Mouse (Mus musculus) ES-Bruce4 (cell line): ENCODE data around the gene St8sia1. TPM values are rescaled to one million over a fixed set of nuclear protein-coding genes. Genes with fewer than 3 reads are reported as not detected.

Experiments used
- H3K27ac ChIP-seq: 2 replicates; pipeline ENCODE4 v1.5.1; 2012; ENCODE audit warnings: low read length, inconsistent platforms; ENCODE audit not compliant: insufficient read depth
- H3K27me3 ChIP-seq: 2 replicates; pipeline ENCODE4 v1.6.1; 2012; ENCODE audit warnings: mild to moderate bottlenecking, low read length, inconsistent platforms; ENCODE audit not compliant: control insufficient read depth, poor library complexity, insufficient read depth, severe bottlenecking
- H3K36me3 ChIP-seq: 2 replicates; pipeline ENCODE4 v1.6.1; 2012; ENCODE audit warnings: inconsistent platforms, mild to moderate bottlenecking, low read length, moderate library complexity; ENCODE audit not compliant: control insufficient read depth, poor library complexity, insufficient read depth, severe bottlenecking
- H3K4me1 ChIP-seq: one replicate; pipeline ENCODE4 v1.8.1; 2011; ENCODE audit warnings: low read length; ENCODE audit not compliant: control insufficient read depth, insufficient read depth
- H3K4me3 ChIP-seq: 2 replicates; pipeline ENCODE4 v1.5.1; 2011; ENCODE audit warnings: low read depth, mild to moderate bottlenecking, low read length
- H3K9ac ChIP-seq: 2 replicates; pipeline ENCODE4 v1.6.1; 2012; ENCODE audit warnings: low read depth, mild to moderate bottlenecking, inconsistent platforms; ENCODE audit not compliant: poor library complexity, severe bottlenecking
- H3K9me3 ChIP-seq: replicated peaks from 2 replicates; pipeline ENCODE4 v1.6.1; 2012; ENCODE audit warnings: mild to moderate bottlenecking, low read length, inconsistent platforms; ENCODE audit not compliant: control insufficient read depth, poor library complexity, insufficient read depth, severe bottlenecking
- CTCF ChIP-seq: IDR thresholded peaks from one replicate; pipeline ENCODE4 v1.8.1; 2011; ENCODE audit warnings: low read depth, low read length
- EP300 ChIP-seq: IDR thresholded peaks from 2 replicates; pipeline ENCODE4 v1.6.1; 2011; ENCODE audit warnings: low read depth, low read length; ENCODE audit not compliant: insufficient read depth
- POLR2A ChIP-seq: IDR thresholded peaks from one replicate; pipeline ENCODE4 v1.8.1; 2011; ENCODE audit warnings: low read length; ENCODE audit not compliant: insufficient read depth
- polyA plus RNA-seq: library from polyadenylated mRNA; stranded (reverse); fragments of >200 nt; gene quantifications from 2 replicates; pipeline ENCODE4 v1.2.4, GENCODE M21; 2011; ENCODE audit warnings: low read depth; ENCODE audit not compliant: missing spikeins, insufficient read depth, insufficient read length

The St8sia1 gene
- polyA plus RNA-seq, 1 experiment: 2.5 TPM

DNA sequence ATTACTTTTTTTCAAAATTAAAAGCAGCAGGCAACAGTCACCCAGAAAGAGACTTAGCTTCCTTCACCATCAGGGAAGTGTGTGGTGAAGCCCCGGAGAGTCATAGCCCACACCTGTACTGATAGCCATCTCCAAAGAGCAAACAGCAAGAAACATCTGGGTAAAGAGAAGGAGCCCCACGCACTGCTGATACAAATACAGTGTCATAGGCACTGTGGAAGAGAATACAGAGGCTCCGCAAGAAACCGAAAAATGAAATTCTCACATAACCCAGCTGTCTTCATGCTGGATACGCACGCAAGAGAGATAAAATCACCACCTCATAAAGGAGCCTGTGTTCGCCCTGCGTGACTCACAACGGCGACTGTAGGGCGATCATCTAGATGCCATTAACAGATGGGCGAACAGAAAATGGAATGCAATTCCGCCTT, 46.8 kb downstream of the St8sia1 start:
- Histone ChIP-seq H3K36me3 (no peaks in the 10 kb centered on the region), H3K27me3 (no peaks in the 10 kb centered on the region), H3K9ac (no peak overlapping the region), H3K9me3 (no peaks in the 10 kb centered on the region), H3K4me3 (no peak overlapping the region), H3K4me1 (no peaks in the 10 kb centered on the region), H3K27ac (no peak overlapping the region)
- TF ChIP-seq POLR2A (no peak), CTCF (no peak), EP300 (no peak)

DNA sequence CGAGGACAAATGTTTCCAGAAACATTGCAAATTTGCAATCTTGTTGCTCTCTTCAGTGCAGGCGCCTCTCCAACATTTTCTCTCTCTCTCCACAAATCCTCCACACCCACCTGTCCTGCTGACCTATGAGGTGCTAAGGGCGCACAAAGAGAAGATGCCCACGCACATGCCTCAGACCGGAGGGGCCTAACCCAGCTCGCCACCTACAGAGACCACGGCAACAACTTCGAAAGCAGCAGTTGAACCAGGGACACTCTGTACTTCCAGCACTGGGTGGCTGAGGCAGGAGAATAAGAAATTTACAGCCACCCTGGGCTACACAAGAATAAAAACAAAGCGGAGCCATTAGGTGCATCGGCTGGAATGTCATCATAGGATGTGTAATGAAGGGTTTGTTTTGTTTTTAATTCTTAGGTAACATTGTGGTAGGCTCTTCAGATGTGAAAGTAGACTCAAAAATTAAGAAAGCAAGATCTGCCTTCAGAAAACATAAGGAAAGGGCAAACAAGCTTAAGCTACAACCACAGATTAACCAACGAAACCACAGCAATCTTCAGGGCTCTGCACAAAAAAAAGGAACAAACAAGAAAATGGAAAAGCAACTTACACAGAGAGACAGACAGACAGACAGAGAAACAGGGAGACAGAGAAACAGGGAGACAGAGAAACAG, 47.8 kb downstream of the St8sia1 start:
- no peaks in the 10 kb centered on the region for H3K36me3 ChIP-seq
- H3K4me3 ChIP-seq: no peak overlapping the region
- no peak for TF ChIP-seq EP300
- TF ChIP-seq POLR2A: no peak
- TF ChIP-seq CTCF: no peak

GRCm38 (mm10) chr6:142915464-142915863, 48.8 kb downstream of the St8sia1 start:
- Histone ChIP-seq H3K4me3 (no peak overlapping the region), H3K9ac (no peak overlapping the region), H3K27me3 (no peaks in the 10 kb centered on the region), H3K9me3 (0 out of 2 replicates have a peak, but pooled peaks cover 3% of the 10 kb centered on the region), H3K36me3 (no peaks in the 10 kb centered on the region), H3K27ac (no peak overlapping the region), H3K4me1 (no peaks in the 10 kb centered on the region)
- TF ChIP-seq EP300 (no peak), POLR2A (no peak)

More for the DNA sequence above, 47.8 kb downstream of the St8sia1 start:
- no peaks in the 10 kb centered on the region for H3K27me3 ChIP-seq
- H3K4me1 ChIP-seq: no peaks in the 10 kb centered on the region
- H3K9ac ChIP-seq: no peak overlapping the region
- no peaks in the 10 kb centered on the region for H3K9me3 ChIP-seq
- H3K27ac ChIP-seq: no peak overlapping the region

DNA sequence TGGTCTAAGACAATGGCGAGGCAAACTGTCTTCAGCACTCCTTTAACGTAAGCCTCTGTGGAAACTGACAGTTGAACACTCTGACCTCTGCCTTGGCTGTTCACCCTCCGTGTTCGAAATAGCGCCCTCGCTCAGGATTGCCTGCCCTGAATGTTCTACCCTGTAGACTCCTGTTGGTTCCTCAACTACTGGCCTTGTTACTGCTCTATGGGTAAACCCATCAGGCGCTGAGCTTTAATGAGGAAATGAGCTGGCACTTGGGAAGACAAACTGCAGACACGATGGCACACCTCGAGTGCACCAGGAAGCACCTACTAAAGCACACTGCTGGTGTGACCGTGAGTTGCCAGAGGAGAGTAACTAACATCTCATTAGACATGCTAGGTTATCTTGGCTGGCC, 49.6 kb downstream of the St8sia1 start:
- TF ChIP-seq POLR2A: no peak
- TF ChIP-seq CTCF: no peak
- TF ChIP-seq EP300: no peak
- no peaks in the 10 kb centered on the region for H3K27me3 ChIP-seq
- no peaks in the 10 kb centered on the region for H3K4me1 ChIP-seq
- H3K27ac ChIP-seq: no peak overlapping the region
- H3K4me3 ChIP-seq: no peak overlapping the region
- no peak overlapping the region for H3K9ac ChIP-seq
- H3K36me3 ChIP-seq: no peaks in the 10 kb centered on the region
- H3K9me3 ChIP-seq: 0 out of 2 replicates have a peak, but pooled peaks cover 3% of the 10 kb centered on the region

GRCm38 (mm10) chr6:142911263-142911662, 53.0 kb downstream of the St8sia1 start:
- no peak overlapping the region for H3K4me3 ChIP-seq

GRCm38 (mm10) chr6:142910721-142911120, 53.5 kb downstream of the St8sia1 start:
- H3K9ac ChIP-seq: no peak overlapping the region
- H3K27ac ChIP-seq: no peak overlapping the region
- no peaks in the 10 kb centered on the region for H3K36me3 ChIP-seq
- no peaks in the 10 kb centered on the region for H3K4me1 ChIP-seq
- no peaks in the 10 kb centered on the region for H3K27me3 ChIP-seq
- H3K4me3 ChIP-seq: no peak overlapping the region
- H3K9me3 ChIP-seq: 0 out of 2 replicates have a peak, but pooled peaks cover 10% of the 10 kb centered on the region
- no peak for TF ChIP-seq CTCF
- TF ChIP-seq EP300: no peak
- no peak for TF ChIP-seq POLR2A

More at GRCm38 (mm10) chr6:142911263-142911662, 53.0 kb downstream of the St8sia1 start:
- H3K36me3 ChIP-seq: no peaks in the 10 kb centered on the region
- H3K4me1 ChIP-seq: no peaks in the 10 kb centered on the region
- TF ChIP-seq EP300 (no peak), POLR2A (no peak), CTCF (no peak)
- H3K27me3 ChIP-seq: no peaks in the 10 kb centered on the region
- 0 out of 2 replicates have a peak, but pooled peaks cover 10% of the 10 kb centered on the region for H3K9me3 ChIP-seq
- H3K27ac ChIP-seq: no peak overlapping the region
- no peak overlapping the region for H3K9ac ChIP-seq
